Mouse (Mus musculus): ENCODE measurements around the gene Prom1. TPM values are rescaled to one million over a fixed set of nuclear protein-coding genes. Genes with fewer than 3 reads are reported as not detected.

Gene Prom1
- polyA plus RNA-seq, 1 experiment = 3.1 TPM

- Histone ChIP-seq H3K36me3 (ENCODE audit: control insufficient read depth, insufficient read depth, low read length) (no peaks in the 10 kb centered on the region), H3K27ac (ENCODE audit: insufficient read depth, low read depth, low read length) (no peak overlapping the region), H3K27me3 (ENCODE audit: control insufficient read depth, insufficient read depth, low read length) (no peaks in the 10 kb centered on the region), H3K4me1 (ENCODE audit: control insufficient read depth, insufficient read depth, insufficient read length, low read length) (no peaks in the 10 kb centered on the region), H3K4me3 (ENCODE audit: low read depth, low read length) (no peak overlapping the region)
- TF ChIP-seq CTCF (IDR thresholded peaks at IDR 0.05; ENCODE audit: extremely low read depth, insufficient read length, insufficient replicate concordance, low read depth, low read length) (no peak), POLR2A (IDR thresholded peaks at IDR 0.05; ENCODE audit: low read depth, low read length) (no peak)
- WGBS = 94% methylated on average over 3 of the region's 3 CpGs
These were observed 140.8 kb downstream of the Prom1 start for GRCm38 (mm10) chr5:43961056-43961455.

GRCm38 (mm10) chr5:43959884-43960440, 141.9 kb downstream of the Prom1 start:
- H3K27ac ChIP-seq (ENCODE audit: insufficient read depth, low read depth, low read length) = no peak overlapping the region
- H3K36me3 ChIP-seq (ENCODE audit: control insufficient read depth, insufficient read depth, low read length) = no peaks in the 10 kb centered on the region
- TF ChIP-seq POLR2A (IDR thresholded peaks at IDR 0.05; ENCODE audit: low read depth, low read length) (no peak), CTCF (IDR thresholded peaks at IDR 0.05; ENCODE audit: extremely low read depth, insufficient read length, insufficient replicate concordance, low read depth, low read length) (no peak)
- H3K4me3 ChIP-seq (ENCODE audit: low read depth, low read length) = no peak overlapping the region
- H3K4me1 ChIP-seq (ENCODE audit: control insufficient read depth, insufficient read depth, insufficient read length, low read length) = no peaks in the 10 kb centered on the region
- WGBS = 74% methylated on average over 3 of the region's 3 CpGs
- no peaks in the 10 kb centered on the region for H3K27me3 ChIP-seq (ENCODE audit: control insufficient read depth, insufficient read depth, low read length)

- no peaks in the 10 kb centered on the region for H3K36me3 ChIP-seq (ENCODE audit: control insufficient read depth, insufficient read depth, low read length)
- no peak overlapping the region for H3K4me3 ChIP-seq (ENCODE audit: low read depth, low read length)
- H3K27ac ChIP-seq (ENCODE audit: insufficient read depth, low read depth, low read length) = no peak overlapping the region
- H3K27me3 ChIP-seq (ENCODE audit: control insufficient read depth, insufficient read depth, low read length) = no peaks in the 10 kb centered on the region
- H3K4me1 ChIP-seq (ENCODE audit: control insufficient read depth, insufficient read depth, insufficient read length, low read length) = peaks cover 6% of the 10 kb centered on the region; the same call in 1 of the 2 replicates
- TF ChIP-seq POLR2A (IDR thresholded peaks at IDR 0.05; ENCODE audit: low read depth, low read length) (no peak), CTCF (IDR thresholded peaks at IDR 0.05; ENCODE audit: extremely low read depth, insufficient read length, insufficient replicate concordance, low read depth, low read length) (no peak)
- 55% methylated on average over 1 of the region's 1 CpGs for WGBS
These were observed 148.6 kb downstream of the Prom1 start for GRCm38 (mm10) chr5:43953241-43953640.

GRCm38 (mm10) chr5:43948748-43949275, 153.0 kb downstream of the Prom1 start:
- peak overlapping the region; percentile 53 for H3K4me3 ChIP-seq (ENCODE audit: low read depth, low read length)
- H3K4me1 ChIP-seq (ENCODE audit: control insufficient read depth, insufficient read depth, insufficient read length, low read length) = peaks cover 26% of the 10 kb centered on the region; the same call in 1 of the 2 replicates
- H3K27me3 ChIP-seq (ENCODE audit: control insufficient read depth, insufficient read depth, low read length) = no peaks in the 10 kb centered on the region
- TF ChIP-seq CTCF (IDR thresholded peaks at IDR 0.05; ENCODE audit: extremely low read depth, insufficient read length, insufficient replicate concordance, low read depth, low read length) (no peak), POLR2A (IDR thresholded peaks at IDR 0.05; ENCODE audit: low read depth, low read length) (no peak)
- under 1% methylated on average over 8 of the region's 8 CpGs for WGBS
- peak overlapping the region; percentile 98 for H3K27ac ChIP-seq (ENCODE audit: insufficient read depth, low read depth, low read length)
- H3K36me3 ChIP-seq (ENCODE audit: control insufficient read depth, insufficient read depth, low read length) = no peaks in the 10 kb centered on the region

- TF ChIP-seq CTCF (IDR thresholded peaks at IDR 0.05; ENCODE audit: extremely low read depth, insufficient read length, insufficient replicate concordance, low read depth, low read length) = no peak; the same call in 1 of the 2 replicates
- peak; percentile 81 for TF ChIP-seq POLR2A (IDR thresholded peaks at IDR 0.05; ENCODE audit: low read depth, low read length)
- Histone ChIP-seq H3K4me1 (ENCODE audit: control insufficient read depth, insufficient read depth, insufficient read length, low read length) (peaks cover 26% of the 10 kb centered on the region; the same call in 1 of the 2 replicates), H3K4me3 (ENCODE audit: low read depth, low read length) (peak overlapping the region; percentile 48), H3K36me3 (ENCODE audit: control insufficient read depth, insufficient read depth, low read length) (no peaks in the 10 kb centered on the region), H3K27me3 (ENCODE audit: control insufficient read depth, insufficient read depth, low read length) (no peaks in the 10 kb centered on the region), H3K27ac (ENCODE audit: insufficient read depth, low read depth, low read length) (peak overlapping the region; percentile 98)
- WGBS = 3% methylated on average over 27 of the region's 27 CpGs
These were observed 153.6 kb downstream of the Prom1 start for GRCm38 (mm10) chr5:43948111-43948743.

GRCm38 (mm10) chr5:43947330-43947977, 154.4 kb downstream of the Prom1 start:
- no peak overlapping the region for H3K4me3 ChIP-seq (ENCODE audit: low read depth, low read length)
- peaks cover 26% of the 10 kb centered on the region; the same call in 1 of the 2 replicates for H3K4me1 ChIP-seq (ENCODE audit: control insufficient read depth, insufficient read depth, insufficient read length, low read length)
- 18% methylated on average over 9 of the region's 9 CpGs for WGBS
- H3K27me3 ChIP-seq (ENCODE audit: control insufficient read depth, insufficient read depth, low read length) = no peaks in the 10 kb centered on the region
- TF ChIP-seq CTCF (IDR thresholded peaks at IDR 0.05; ENCODE audit: extremely low read depth, insufficient read length, insufficient replicate concordance, low read depth, low read length) = no peak
- H3K36me3 ChIP-seq (ENCODE audit: control insufficient read depth, insufficient read depth, low read length) = no peaks in the 10 kb centered on the region
- peak overlapping the region; percentile 98 for H3K27ac ChIP-seq (ENCODE audit: insufficient read depth, low read depth, low read length)

Other genes with a start within 250 kb of the Prom1 start
- gene Cd38, start 233.5 kb downstream of the Prom1 start, polyA plus RNA-seq (2012; rRNA removed) = 12.4 and 17.6 TPM in 2 replicates
- gene Gm7879, start 188.9 kb downstream of the Prom1 start, polyA plus RNA-seq (2012; rRNA removed) = not detected in 2 replicates
- gene Fgfbp1, start 120.3 kb downstream of the Prom1 start, polyA plus RNA-seq (2012; rRNA removed) = 3.1 and 8.9 TPM in 2 replicates
- gene Tapt1, start 124.6 kb upstream of the Prom1 start, polyA plus RNA-seq (2012; rRNA removed) = 8.4 and 13.9 TPM in 2 replicates